Mouse (Mus musculus) heart, embryonic 10.5 days (tissue): ENCODE results near the gene Ksr1. TPM values are rescaled to one million over a fixed set of nuclear protein-coding genes. Genes with fewer than 3 reads are reported as not detected.

ENCODE experiments used
- DNase-seq: peaks from one replicate; pipeline ENCODE4 v3.0.0-alpha.2; 2017; ENCODE audit warnings: low spot score
- H3K27ac ChIP-seq: fragments of 300-500 bp; sonication (generic); 2 replicates; pipeline ENCODE4 v1.5.1; 2016; ENCODE audit warnings: mild to moderate bottlenecking
- H3K27me3 ChIP-seq: fragments of 300-500 bp; sonication (generic); 2 replicates; pipeline ENCODE4 v1.6.1; 2016; ENCODE audit warnings: mild to moderate bottlenecking; ENCODE audit not compliant: poor library complexity, insufficient read depth, severe bottlenecking
- H3K36me3 ChIP-seq: fragments of 300-500 bp; sonication (generic); 2 replicates; pipeline ENCODE4 v1.6.1; 2016; ENCODE audit warnings: mild to moderate bottlenecking, moderate library complexity
- H3K4me1 ChIP-seq: fragments of 300-500 bp; sonication (generic); 2 replicates; pipeline ENCODE4 v1.6.1; 2016; ENCODE audit warnings: mild to moderate bottlenecking
- H3K4me3 ChIP-seq: fragments of 300-500 bp; sonication (generic); 2 replicates; pipeline ENCODE4 v1.5.1; 2016; ENCODE audit warnings: mild to moderate bottlenecking, moderate library complexity
- H3K9me3 ChIP-seq: fragments of 300-500 bp; sonication (generic); 2 replicates; pipeline ENCODE4 v1.6.1; 2016; ENCODE audit warnings: mild to moderate bottlenecking, moderate library complexity
- WGBS: fragments of 180-500 bp; shearing (Covaris S2); methylation state at CpG from one replicate; pipeline ENCODE4 v1.1.7; 2016; 5-methylcytosine and 5-hydroxymethylcytosine counted together
- polyA plus RNA-seq: library from polyadenylated mRNA; unstranded; fragments of >200 nt; fragmentation: Nextera tagmentation; extraction: Ambion mirVana; gene quantifications from 2 replicates; pipeline ENCODE4 v1.2.1, GENCODE M21; 2016

Ksr1 gene
- polyA plus RNA-seq, result 1.9 and 3.3 TPM in 2 replicates

DNA sequence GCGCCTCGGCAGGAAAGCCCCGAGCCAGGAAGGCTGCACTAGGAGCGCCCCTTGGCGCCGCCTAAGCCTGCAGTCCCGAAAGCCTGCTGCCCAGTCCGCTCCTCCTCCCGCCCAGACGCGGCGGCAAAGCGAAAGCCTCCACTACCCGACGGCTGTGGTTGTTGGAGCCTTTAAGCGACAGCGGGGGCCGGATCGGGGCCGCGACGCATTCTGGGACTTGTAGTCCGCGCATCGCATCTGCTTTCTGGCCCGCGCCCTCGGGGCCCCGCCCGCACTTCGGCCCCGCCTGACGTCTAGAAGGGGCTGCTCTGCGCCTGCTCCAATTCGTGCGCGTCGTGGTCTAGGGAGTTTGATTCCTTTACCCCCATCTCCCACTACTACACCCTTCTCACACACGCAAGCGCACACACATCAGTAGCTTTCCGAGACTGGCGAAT is at the start of gene Ksr1:
Gene Ksr1 (minus strand): TSS at position 77 of the 437 bp plus-strand sequence.
- Histone ChIP-seq H3K4me1 (peaks cover 63% of the 10 kb centered on the region), H3K27ac (peak within 1 kb of the TSS; percentile 95), H3K27me3 (no peaks in the 10 kb centered on the region), H3K4me3 (peak within 1 kb of the TSS; percentile 86), H3K36me3 (no peaks in the 10 kb centered on the region), H3K9me3 (no peaks in the 10 kb centered on the region)
- peak; percentile 98 for DNase-seq
- under 1% methylated on average over 41 of the region's 42 CpGs for WGBS

GRCm38 (mm10) chr11:79192176-79192575 is 46.0 kb upstream of the Ksr1 start:
- Histone ChIP-seq H3K27ac (no peak overlapping the region), H3K9me3 (no peaks in the 10 kb centered on the region), H3K36me3 (no peaks in the 10 kb centered on the region), H3K4me3 (no peak overlapping the region), H3K4me1 (peaks cover 26% of the 10 kb centered on the region), H3K27me3 (no peaks in the 10 kb centered on the region)
- DNase-seq, result no peak
- WGBS, result 81% methylated on average over 1 of the region's 1 CpGs

- H3K9me3 ChIP-seq, result no peaks in the 10 kb centered on the region
- H3K36me3 ChIP-seq, result no peaks in the 10 kb centered on the region
- no peak overlapping the region for H3K4me3 ChIP-seq
- no peaks in the 10 kb centered on the region for H3K27me3 ChIP-seq
- 55% methylated on average over 4 of the region's 4 CpGs for WGBS
- DNase-seq, result no peak
- peaks cover 17% of the 10 kb centered on the region for H3K4me1 ChIP-seq
- H3K27ac ChIP-seq, result peak overlapping the region; percentile 67
Observed at GRCm38 (mm10) chr11:79191214-79191613, 45.0 kb upstream of the Ksr1 start.

DNA sequence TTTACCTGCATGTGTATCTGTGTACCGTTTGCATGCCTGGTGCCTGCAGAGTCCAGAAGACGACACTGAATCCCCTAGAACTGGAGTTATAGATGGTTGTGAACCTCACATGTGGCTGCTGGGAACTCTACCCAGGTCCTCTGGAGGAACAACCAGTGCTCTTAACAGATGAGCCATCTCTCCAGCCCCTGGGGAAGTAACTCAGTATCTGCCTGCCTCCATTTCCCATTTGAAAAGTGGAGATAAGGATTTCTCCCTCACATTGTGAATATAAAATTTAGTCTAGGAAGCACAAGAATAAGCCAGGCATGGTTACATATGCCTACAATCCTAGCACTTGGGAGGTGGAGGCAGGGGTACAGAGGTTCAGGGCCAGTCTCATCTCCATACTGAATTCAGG is 44.0 kb upstream of the Ksr1 start:
- Histone ChIP-seq H3K36me3 (no peaks in the 10 kb centered on the region), H3K4me1 (peaks cover 15% of the 10 kb centered on the region), H3K27me3 (no peaks in the 10 kb centered on the region), H3K27ac (no peak overlapping the region), H3K4me3 (no peak overlapping the region), H3K9me3 (no peaks in the 10 kb centered on the region)
- 88% methylated on average over 2 of the region's 2 CpGs for WGBS
- DNase-seq, result no peak

DNA sequence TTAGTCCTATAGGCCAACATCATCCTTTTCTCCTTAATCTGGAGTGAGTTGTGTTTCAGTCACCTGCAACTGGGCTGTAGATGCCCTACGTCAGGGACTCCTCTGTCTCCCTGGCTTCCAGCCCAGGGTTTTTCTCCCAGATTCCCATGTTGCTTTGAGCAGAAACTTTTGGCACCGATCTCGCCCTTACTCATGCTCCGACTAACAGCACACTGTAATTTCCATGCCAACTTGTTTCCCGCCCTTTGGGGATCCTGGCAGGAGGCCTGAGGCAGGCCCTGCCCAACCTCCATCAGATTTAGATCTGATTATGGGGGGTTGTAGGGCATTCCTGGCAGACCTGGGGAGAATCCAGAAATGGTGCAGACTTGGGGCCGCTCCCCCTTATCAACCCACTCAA is 42.0 kb upstream of the Ksr1 start:
- Histone ChIP-seq H3K36me3 (no peaks in the 10 kb centered on the region), H3K27ac (no peak overlapping the region), H3K4me3 (no peak overlapping the region), H3K27me3 (no peaks in the 10 kb centered on the region), H3K4me1 (peaks cover 16% of the 10 kb centered on the region), H3K9me3 (no peaks in the 10 kb centered on the region)
- DNase-seq, result no peak
- 79% methylated on average over 6 of the region's 6 CpGs for WGBS

GRCm38 (mm10) chr11:79187291-79187690 is 41.1 kb upstream of the Ksr1 start:
- Histone ChIP-seq H3K4me1 (peaks cover 16% of the 10 kb centered on the region), H3K27ac (no peak overlapping the region), H3K36me3 (no peaks in the 10 kb centered on the region), H3K27me3 (no peaks in the 10 kb centered on the region), H3K4me3 (no peak overlapping the region), H3K9me3 (no peaks in the 10 kb centered on the region)
- no peak for DNase-seq
- WGBS, result 63% methylated on average over 4 of the region's 4 CpGs

DNA sequence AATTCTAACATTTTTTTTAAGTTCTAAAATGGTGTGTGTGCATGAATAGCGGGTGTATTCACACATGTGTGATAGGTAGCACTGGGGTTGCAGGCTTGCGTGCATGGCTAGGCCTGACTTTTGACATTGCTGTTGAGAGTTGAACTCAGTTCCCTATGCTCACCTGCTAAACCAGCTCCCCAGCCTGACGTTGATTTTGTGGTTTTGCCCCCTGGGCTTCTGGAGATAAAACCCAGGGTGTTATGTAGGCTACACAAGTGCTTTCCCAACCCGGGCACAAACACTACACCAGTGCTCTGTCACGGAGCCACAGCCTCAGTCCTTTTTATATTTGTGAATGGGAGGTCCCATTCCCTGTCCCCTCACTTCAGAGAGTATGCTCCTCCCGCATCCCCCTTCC is 39.5 kb upstream of the Ksr1 start:
- H3K4me3 ChIP-seq, result no peak overlapping the region

DNA sequence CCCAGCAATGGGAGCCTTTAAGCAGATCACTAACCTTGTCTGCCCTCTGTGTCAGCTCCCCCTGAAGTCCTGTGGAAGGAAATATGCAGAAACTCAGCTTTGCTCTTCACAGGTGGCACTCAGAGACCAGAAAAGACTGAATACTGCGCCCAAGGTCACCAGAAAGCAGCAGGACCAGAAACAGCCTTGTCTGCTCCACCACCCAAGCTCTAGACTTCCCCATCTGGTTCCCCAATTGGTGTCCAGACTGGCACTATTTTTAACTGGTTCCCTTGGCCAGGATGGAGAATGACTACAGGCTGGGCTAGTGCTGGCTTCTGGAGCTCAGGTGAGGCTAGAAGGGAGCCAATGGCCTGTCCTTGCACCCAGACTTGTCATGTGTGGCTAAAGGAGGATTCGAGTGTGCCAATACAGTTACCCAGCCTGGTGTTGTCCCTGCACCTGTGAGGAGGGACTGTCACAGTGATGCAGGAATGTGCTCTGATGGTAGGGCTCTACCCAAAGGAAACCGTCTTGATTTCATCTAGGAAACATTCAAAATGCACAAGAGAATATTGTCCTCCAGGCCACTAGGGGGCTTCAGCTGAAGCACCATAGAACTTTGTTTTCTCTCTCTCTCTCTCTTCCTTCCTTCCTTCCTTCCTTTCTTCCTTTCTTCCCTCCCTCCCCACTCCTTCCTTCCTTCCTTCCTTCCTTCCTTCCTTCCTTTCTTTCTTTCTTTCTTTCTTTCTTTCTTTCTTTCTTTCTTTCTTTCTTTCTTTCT is 38.1 kb upstream of the Ksr1 start:
- DNase-seq, result no peak
- WGBS, result 72% methylated on average over 3 of the region's 3 CpGs
- no peaks in the 10 kb centered on the region for H3K27me3 ChIP-seq
- H3K4me3 ChIP-seq, result no peak overlapping the region
- peaks cover 5% of the 10 kb centered on the region; the same call in 1 of the 2 replicates for H3K4me1 ChIP-seq
- H3K27ac ChIP-seq, result no peak overlapping the region
- no peaks in the 10 kb centered on the region for H3K36me3 ChIP-seq
- H3K9me3 ChIP-seq, result no peaks in the 10 kb centered on the region

More for the DNA sequence above, 39.5 kb upstream of the Ksr1 start:
- H3K4me1 ChIP-seq, result peaks cover 7% of the 10 kb centered on the region; the same call in 1 of the 2 replicates
- no peaks in the 10 kb centered on the region for H3K9me3 ChIP-seq
- WGBS, result 79% methylated on average over 6 of the region's 6 CpGs
- no peaks in the 10 kb centered on the region for H3K27me3 ChIP-seq
- no peaks in the 10 kb centered on the region for H3K36me3 ChIP-seq
- no peak for DNase-seq
- H3K27ac ChIP-seq, result no peak overlapping the region

DNA sequence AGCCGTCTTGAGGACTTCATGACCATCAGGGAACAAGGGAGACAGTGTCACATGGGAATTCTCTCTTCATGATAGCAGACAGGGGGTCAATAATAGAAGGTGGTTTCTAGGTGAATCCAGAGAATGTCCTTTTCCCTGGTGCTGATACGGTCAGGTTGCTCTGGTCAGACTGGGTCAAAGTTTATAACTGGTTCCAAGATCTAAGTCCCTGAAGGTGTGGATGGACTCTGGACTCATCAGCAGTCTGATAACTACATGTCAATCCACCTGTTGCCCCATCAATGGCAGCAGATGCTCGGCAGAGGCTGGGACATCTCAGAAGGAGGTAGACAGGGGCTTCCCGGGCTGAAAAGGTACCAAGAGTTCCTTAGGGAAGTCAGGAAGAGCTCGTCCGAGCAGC is 37.2 kb upstream of the Ksr1 start:
- peaks cover 5% of the 10 kb centered on the region; the same call in 1 of the 2 replicates for H3K4me1 ChIP-seq
- H3K4me3 ChIP-seq, result no peak overlapping the region
- no peaks in the 10 kb centered on the region for H3K9me3 ChIP-seq
- no peaks in the 10 kb centered on the region for H3K36me3 ChIP-seq
- DNase-seq, result no peak
- 77% methylated on average over 6 of the region's 6 CpGs for WGBS
- H3K27me3 ChIP-seq, result no peaks in the 10 kb centered on the region
- H3K27ac ChIP-seq, result no peak overlapping the region

DNA sequence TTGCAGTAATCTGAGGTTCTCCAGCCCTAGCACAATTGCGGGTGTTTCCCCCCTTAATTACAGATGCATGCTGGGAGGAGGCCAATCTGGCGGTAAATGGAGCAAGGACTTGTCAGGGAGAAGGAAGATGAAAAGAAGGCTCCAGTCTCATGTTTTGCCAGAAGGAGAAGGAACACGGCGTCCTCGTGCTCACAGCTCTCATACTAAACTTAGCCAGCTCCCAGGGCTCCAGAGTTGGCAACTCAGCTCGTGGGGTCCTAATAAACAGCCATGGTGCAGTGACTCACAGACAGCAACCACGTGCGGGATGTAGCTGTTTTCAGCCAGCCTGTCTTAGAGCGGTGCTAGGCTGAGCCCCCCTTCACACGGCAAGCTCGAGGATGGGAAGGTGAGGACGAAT is 36.7 kb upstream of the Ksr1 start:
- Histone ChIP-seq H3K27ac (no peak overlapping the region), H3K27me3 (no peaks in the 10 kb centered on the region), H3K9me3 (no peaks in the 10 kb centered on the region), H3K4me1 (peaks cover 5% of the 10 kb centered on the region; the same call in 1 of the 2 replicates), H3K4me3 (no peak overlapping the region), H3K36me3 (no peaks in the 10 kb centered on the region)
- WGBS, result 57% methylated on average over 12 of the region's 12 CpGs
- no peak for DNase-seq

DNA sequence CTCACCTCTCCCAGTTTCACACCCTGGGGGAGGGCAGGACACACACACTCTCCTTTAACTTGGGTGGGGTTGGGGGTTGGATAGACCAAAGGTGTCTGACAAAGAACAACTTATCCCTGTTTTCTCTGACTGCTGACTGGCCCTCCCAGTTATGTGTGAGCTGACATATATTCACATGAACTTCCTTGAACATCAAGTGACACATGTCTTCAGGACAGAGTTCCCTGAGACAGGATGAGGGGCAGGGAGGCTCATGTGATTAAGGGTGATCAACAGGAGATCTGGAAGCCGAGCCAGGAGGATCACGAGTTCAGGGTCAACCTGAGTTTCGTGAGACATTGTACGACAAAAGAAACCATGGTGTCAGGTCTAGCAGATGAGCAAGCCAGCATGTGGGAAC is 35.7 kb upstream of the Ksr1 start:
- Histone ChIP-seq H3K27ac (no peak overlapping the region), H3K4me1 (0 out of 2 replicates have a peak, but pooled peaks cover 2% of the 10 kb centered on the region), H3K4me3 (no peak overlapping the region), H3K36me3 (no peaks in the 10 kb centered on the region), H3K27me3 (no peaks in the 10 kb centered on the region), H3K9me3 (no peaks in the 10 kb centered on the region)
- 87% methylated on average over 4 of the region's 4 CpGs for WGBS
- no peak for DNase-seq

GRCm38 (mm10) chr11:79176687-79177086 is 30.5 kb upstream of the Ksr1 start:
- no peaks in the 10 kb centered on the region for H3K36me3 ChIP-seq
- no peak overlapping the region for H3K4me3 ChIP-seq
- WGBS, result 83% methylated on average over 3 of the region's 3 CpGs
- H3K9me3 ChIP-seq, result no peaks in the 10 kb centered on the region
- DNase-seq, result no peak
- no peaks in the 10 kb centered on the region for H3K27me3 ChIP-seq
- no peaks in the 10 kb centered on the region for H3K4me1 ChIP-seq
- H3K27ac ChIP-seq, result no peak overlapping the region

DNA sequence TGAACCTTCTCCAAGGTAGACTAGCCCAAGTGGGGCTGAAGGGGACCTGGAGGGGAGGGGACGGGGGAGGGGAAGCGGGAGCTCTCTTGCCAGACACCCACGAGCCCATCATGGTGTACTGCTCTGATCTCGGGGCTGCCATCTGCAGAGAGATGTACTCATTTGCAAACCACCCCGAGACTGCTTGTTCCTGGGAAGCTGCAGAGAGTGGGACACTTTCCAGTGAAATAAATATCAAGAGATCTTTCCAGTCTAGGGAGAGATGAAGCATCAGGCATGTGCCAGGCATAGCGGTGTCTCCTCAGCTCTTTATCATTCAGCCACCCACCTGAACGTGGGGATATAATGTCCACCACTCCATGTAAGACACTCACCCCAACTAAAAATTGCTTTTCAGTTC is 25.8 kb upstream of the Ksr1 start:
- H3K4me3 ChIP-seq, result no peak overlapping the region
- no peak for DNase-seq
- no peaks in the 10 kb centered on the region for H3K27me3 ChIP-seq
- no peaks in the 10 kb centered on the region for H3K4me1 ChIP-seq
- 78% methylated on average over 7 of the region's 7 CpGs for WGBS
- H3K9me3 ChIP-seq, result no peaks in the 10 kb centered on the region
- no peaks in the 10 kb centered on the region for H3K36me3 ChIP-seq
- H3K27ac ChIP-seq, result no peak overlapping the region
